In the genomic region with DNA sequence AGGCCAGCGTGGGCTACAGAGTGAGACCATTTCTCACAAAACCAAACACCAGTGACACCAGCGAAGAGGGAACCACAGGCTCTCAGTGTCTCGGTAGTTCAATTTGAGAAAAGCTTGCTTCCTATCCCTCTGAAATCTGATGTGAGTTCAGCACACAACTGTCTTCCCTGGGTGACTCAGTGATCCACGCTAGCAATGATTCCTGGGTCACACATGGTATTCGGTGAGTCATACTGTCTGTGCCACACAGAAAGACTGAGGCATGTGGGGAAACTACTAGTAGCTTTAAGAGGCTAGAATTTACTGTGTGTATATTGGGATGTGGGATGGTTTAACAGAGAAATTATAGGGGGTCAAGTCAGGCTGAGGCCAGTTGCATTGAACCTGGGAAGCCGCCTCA, we compare ENCODE assay signal across 29 mouse cellular contexts. TPM values are rescaled to one million over a fixed set of nuclear protein-coding genes. Genes with fewer than 3 reads are reported as not detected.
DNase-seq lines count a peak whose midpoint lies in the region; ATAC-seq and TF ChIP-seq lines count a peak whose summit lies in the region.
"Had no signal": no experiment of that assay in that cellular context is flagged by ENCODE, and none has a peak within 500 bp of the region (broad histone marks: within the 10 kb centered on the region; RNA-seq: fewer than 3 reads in every experiment).

No protein-coding gene starts in this region.

- no peak for DNase-seq in frontal cortex, postnatal 25 days (ENCODE audit: low spot score in 2 of 2)
- DNase-seq in 3134 (ENCODE audit: extremely low read depth, insufficient read length, low spot score) (peak; percentile 39), 3T3-L1 (ENCODE audit: low read depth, low spot score) (peak; percentile 87), Patski (ENCODE audit: low read depth, low spot score) (no peak)
- no peak for DNase-seq in lung, postnatal 25 days (ENCODE audit: low spot score)
- no peak for DNase-seq in thymus, postnatal 25 days
- DNase-seq: cerebellum, adult 2 months; cerebellum, postnatal 14 days; forebrain, postnatal 0 days; gastrocnemius, postnatal 14 days; kidney, adult 11 months; kidney, postnatal 4 days; lung, postnatal 36 days had no signal

- no peak overlapping the region for H3K9ac ChIP-seq in kidney, embryonic 16.5 days (replicated peaks; ENCODE audit: low read length)
- H3K9ac ChIP-seq: embryonic facial prominence, embryonic 15.5 days; forebrain, embryonic 12.5 days; forebrain, postnatal 0 days; heart, embryonic 12.5 days; hindbrain, embryonic 14.5 days; limb, embryonic 12.5 days; liver, embryonic 15.5 days; lung, embryonic 15.5 days; midbrain, embryonic 12.5 days; neural tube, embryonic 13.5 days had no signal

- H3K27ac ChIP-seq in kidney, embryonic 16.5 days (ENCODE audit: low read length): no peak overlapping the region
- H3K27ac ChIP-seq: embryonic facial prominence, embryonic 10.5 days; embryonic facial prominence, embryonic 15.5 days; forebrain, embryonic 12.5 days; hindbrain, embryonic 14.5 days; kidney, postnatal 0 days; left cerebral cortex, adult 2 months; limb, embryonic 12.5 days; liver, embryonic 15.5 days; lung, embryonic 15.5 days; midbrain, embryonic 12.5 days; neural tube, embryonic 13.5 days had no signal

- no peaks in the 10 kb centered on the region for H3K27me3 ChIP-seq in Patski
- H3K27me3 ChIP-seq in kidney, embryonic 16.5 days (ENCODE audit: insufficient read depth, low read length): no peaks in the 10 kb centered on the region
- H3K27me3 ChIP-seq: embryonic facial prominence, embryonic 15.5 days; forebrain, embryonic 12.5 days; heart, embryonic 12.5 days; limb, embryonic 12.5 days; liver, embryonic 15.5 days; lung, embryonic 15.5 days; midbrain, embryonic 12.5 days; neural tube, embryonic 13.5 days had no signal

- in situ Hi-C loops in Patski (cut with MboI; ENCODE audit: low pct_unique_long_range_greater_than_20kb): no loop called here

- TF ChIP-seq CTCF in Patski (IDR thresholded peaks at IDR 0.05): no peak

- H3K36me3 ChIP-seq in kidney, embryonic 16.5 days (ENCODE audit: insufficient read depth, low read length): no peaks in the 10 kb centered on the region
- H3K36me3 ChIP-seq: embryonic facial prominence, embryonic 10.5 days; embryonic facial prominence, embryonic 15.5 days; forebrain, embryonic 12.5 days; heart, embryonic 12.5 days; limb, embryonic 12.5 days; liver, embryonic 15.5 days; lung, embryonic 15.5 days; midbrain, embryonic 12.5 days; neural tube, embryonic 13.5 days had no signal

- H3K4me3 ChIP-seq in kidney, embryonic 16.5 days (ENCODE audit: low read length): no peak overlapping the region
- H3K4me3 ChIP-seq: embryonic facial prominence, embryonic 10.5 days; embryonic facial prominence, embryonic 15.5 days; forebrain, embryonic 12.5 days; heart, embryonic 12.5 days; left cerebral cortex, adult 2 months; limb, embryonic 12.5 days; liver, embryonic 15.5 days; lung, embryonic 15.5 days; megakaryocyte, embryonic 14.5 days; midbrain, embryonic 12.5 days; neural tube, embryonic 13.5 days had no signal

- H3K9me3 ChIP-seq in kidney, embryonic 16.5 days (ENCODE audit: low read length): no peaks in the 10 kb centered on the region
- H3K9me3 ChIP-seq: embryonic facial prominence, embryonic 10.5 days; embryonic facial prominence, embryonic 15.5 days; forebrain, embryonic 12.5 days; heart, embryonic 12.5 days; limb, embryonic 12.5 days; liver, embryonic 15.5 days; lung, embryonic 15.5 days; midbrain, embryonic 12.5 days; neural tube, embryonic 13.5 days had no signal

- 86% methylated on average over 6 of the region's 6 CpGs for WGBS in kidney, embryonic 16.5 days

- H3K4me1 ChIP-seq in kidney, embryonic 16.5 days (ENCODE audit: insufficient read depth, low read length): peaks cover 13% of the 10 kb centered on the region

- H3K4me2 ChIP-seq in kidney, embryonic 16.5 days (replicated peaks; ENCODE audit: low read depth, low read length): no peak overlapping the region
- H3K4me2 ChIP-seq: embryonic facial prominence, embryonic 15.5 days; forebrain, embryonic 12.5 days; heart, embryonic 12.5 days; hindbrain, embryonic 14.5 days; limb, embryonic 12.5 days; liver, embryonic 15.5 days; lung, embryonic 15.5 days; midbrain, embryonic 12.5 days; neural tube, embryonic 13.5 days had no signal

- CTCF ChIA-PET in Patski (lab: Charles Lee): no interaction called here

- ATAC-seq in frontal cortex, adult (ENCODE audit: low TSS enrichment): peak; percentile 87; the same call in 1 of the 2 replicates
- peak; percentile 67 for ATAC-seq in Patski
- no peak for ATAC-seq in kidney, embryonic 16.5 days (ENCODE audit: low FRiP score, low TSS enrichment)
- ATAC-seq: CD4-positive, CD25-positive, alpha-beta regulatory T cell, adult 4 months; forebrain, postnatal 0 days had no signal

- POLR2A ChIA-PET in Patski (lab: Charles Lee): no interaction called here

RNA-seq across cellular contexts. Expression of a gene that starts 45.9 kb away (rescaled TPM):
- polyA plus RNA-seq in Patski (2021): 678 TPM
- polyA plus RNA-seq in kidney, embryonic 16.5 days (2015; fragmentation: Nextera tagmentation; extraction: Ambion mirVana): 2.7 and 3.5 TPM in 2 replicates

Comparison
In these comparisons a context has a peak if more than half of its experiments do, and no peak if none do; other contexts are left out.
1. DNase-seq: peak in 3134 (single experiment) and 3T3-L1 (single experiment); none in frontal cortex, postnatal 25 days (0 of 2), Patski (single experiment), lung, postnatal 25 days (single experiment) and thymus, postnatal 25 days (single experiment).
2. RNA of a gene that starts 45.9 kb away (polyA plus RNA-seq): 678 TPM in Patski (single experiment); 2.7 to 3.5 TPM in kidney, embryonic 16.5 days; every median in the first group is over 100 times any median in the second.